Mouse (Mus musculus): ENCODE results near the gene Nap1l4.
A peak's percentile ranks its signal among the peaks of the same experiment; 100 is the strongest.
"Not testable (repeated sequence)": the region's sequence is repeated elsewhere in the genome, so short reads cannot be mapped to it uniquely, and the experiment has no call there.

The Nap1l4 gene

GRCm38 (mm10) chr7:143548976-143549457 is at the start of gene Nap1l4:
Gene Nap1l4 (minus strand): TSS chr7:143549106.
- peak; percentile 99 for DNase-seq (ENCODE audit: low read depth, low spot score)

GRCm38 (mm10) chr7:143594865-143595264 is 46.0 kb upstream of the Nap1l4 start:
- no peak for DNase-seq (ENCODE audit: low read depth, low spot score)

- DNase-seq (ENCODE audit: low read depth, low spot score), result no peak
Observed at GRCm38 (mm10) chr7:143592255-143592654, 43.3 kb upstream of the Nap1l4 start.

DNA sequence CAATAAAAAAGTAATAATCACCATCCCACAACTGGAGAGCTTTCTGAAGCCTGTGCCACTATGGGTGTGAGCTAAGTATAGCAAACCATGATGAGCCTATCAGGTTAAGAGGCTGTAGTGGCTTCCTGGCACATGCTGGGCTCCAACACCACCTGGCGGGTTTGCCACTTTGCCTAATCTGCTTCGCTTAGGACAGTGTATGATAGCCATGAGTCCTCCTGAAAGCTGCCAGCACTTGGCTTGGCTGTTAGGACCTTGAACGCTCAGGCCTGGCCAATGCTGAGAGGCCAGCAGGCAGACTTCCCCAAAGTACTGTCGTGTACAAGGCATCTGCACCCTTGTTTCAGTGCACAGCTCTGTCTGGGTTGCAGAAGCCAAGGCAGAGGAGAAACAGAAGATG is 39.1 kb upstream of the Nap1l4 start:
- DNase-seq (ENCODE audit: low read depth, low spot score), result no peak

- DNase-seq (ENCODE audit: low read depth, low spot score), result no peak
Observed at GRCm38 (mm10) chr7:143587586-143587985, 38.7 kb upstream of the Nap1l4 start.

DNA sequence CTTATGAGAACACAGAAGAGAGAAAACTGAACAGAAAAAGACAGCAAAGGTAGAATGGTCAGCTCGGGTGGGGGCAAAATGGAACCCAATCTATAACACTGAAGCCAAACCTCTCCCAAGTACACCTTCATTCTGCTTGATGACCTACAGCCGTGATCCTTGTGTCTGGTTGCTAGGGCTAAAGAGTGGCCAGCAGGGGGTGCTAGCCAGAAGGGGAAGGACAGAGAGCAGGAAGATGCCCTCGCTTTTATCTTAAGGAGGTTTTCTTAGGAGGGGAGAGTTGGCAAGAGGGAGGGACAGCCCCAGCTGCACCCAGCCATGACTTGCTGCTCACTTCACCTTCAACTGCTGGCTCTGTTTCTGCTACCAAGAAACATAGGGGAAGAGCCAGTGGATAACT is 35.0 kb upstream of the Nap1l4 start:
- DNase-seq (ENCODE audit: low read depth, low spot score), result peak; percentile 78

DNA sequence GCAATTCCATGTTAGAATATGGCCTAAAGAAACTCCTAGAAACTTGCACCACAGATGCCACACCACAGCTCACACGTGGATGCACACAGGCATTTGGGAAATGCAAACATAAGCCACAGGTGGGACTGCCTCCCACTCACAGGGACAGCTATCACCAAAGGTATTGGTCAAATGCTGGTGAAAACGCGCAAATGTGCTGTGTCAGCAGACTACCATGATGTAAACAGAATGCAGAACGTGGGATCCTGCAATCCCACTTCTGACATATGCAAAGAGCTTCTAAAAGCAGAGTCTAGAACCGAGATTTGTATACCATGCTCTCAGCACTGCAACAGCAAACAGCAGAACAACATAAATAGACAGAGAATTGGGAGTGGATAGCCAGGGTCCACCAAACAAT is 34.1 kb upstream of the Nap1l4 start:
- DNase-seq (ENCODE audit: low read depth, low spot score), result no peak

DNA sequence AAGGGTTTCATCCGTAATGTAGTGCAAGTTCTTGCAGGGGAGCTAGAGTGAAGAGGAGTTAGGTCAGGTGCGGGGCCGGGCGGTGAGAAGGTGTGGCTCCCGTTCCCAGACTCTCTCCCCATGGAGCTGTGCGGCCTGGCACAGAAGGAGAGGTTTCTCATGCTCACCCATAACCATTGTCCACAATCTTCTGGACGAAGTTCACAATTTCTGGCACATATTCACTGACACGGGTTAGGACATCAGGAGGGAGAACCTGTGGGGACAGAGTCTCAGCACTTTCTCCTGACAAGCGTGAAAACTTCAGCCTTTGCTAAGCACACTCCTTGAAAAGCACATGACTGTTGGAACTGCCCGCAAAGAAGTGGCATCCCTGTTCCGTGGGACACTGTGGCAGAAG is 26.8 kb upstream of the Nap1l4 start:
- no peak for DNase-seq (ENCODE audit: low read depth, low spot score)

DNA sequence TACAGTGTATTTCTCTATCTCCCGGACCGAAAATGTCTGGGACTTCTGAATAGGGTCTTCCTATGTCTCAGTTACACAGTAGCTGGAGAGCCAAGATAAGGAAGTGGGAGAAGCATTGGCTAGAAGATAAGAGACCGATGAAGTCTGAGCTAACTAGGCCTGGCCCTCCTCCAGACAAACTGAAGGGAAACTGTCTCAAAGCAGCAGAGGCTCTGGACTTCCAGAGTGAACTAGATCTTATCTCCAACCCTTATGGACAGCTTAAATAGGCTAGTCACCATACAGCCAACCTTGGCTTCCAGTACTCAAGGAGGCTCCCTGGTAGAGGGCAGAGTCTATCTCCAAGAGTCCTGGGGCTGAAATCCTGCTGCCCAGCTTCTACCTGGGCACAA is 16.7 kb upstream of the Nap1l4 start:
- DNase-seq (ENCODE audit: low read depth, low spot score), result no peak

GRCm38 (mm10) chr7:143565015-143565647 is 16.2 kb upstream of the Nap1l4 start:
- no peak for DNase-seq (ENCODE audit: low read depth, low spot score)

DNA sequence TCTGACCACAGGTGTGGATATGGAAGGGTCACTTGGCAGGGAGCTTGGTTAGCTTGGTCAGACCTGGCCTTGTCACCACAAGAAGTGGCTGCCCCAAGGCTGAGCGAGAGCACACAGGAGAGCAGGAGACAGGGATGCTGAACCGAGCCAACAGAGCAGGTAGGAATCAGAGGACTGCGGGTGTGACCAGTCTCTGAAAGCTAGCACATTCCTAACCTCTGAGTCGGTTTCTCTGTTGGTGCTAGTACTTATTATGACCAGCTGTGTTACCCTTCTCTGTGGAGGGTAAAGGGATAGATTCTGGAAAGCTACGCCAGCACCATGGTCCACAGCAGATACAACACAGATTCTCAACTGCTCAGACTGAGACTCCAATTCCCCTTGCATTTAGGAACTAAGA is 14.9 kb upstream of the Nap1l4 start:
- DNase-seq (ENCODE audit: low read depth, low spot score), result no peak

DNA sequence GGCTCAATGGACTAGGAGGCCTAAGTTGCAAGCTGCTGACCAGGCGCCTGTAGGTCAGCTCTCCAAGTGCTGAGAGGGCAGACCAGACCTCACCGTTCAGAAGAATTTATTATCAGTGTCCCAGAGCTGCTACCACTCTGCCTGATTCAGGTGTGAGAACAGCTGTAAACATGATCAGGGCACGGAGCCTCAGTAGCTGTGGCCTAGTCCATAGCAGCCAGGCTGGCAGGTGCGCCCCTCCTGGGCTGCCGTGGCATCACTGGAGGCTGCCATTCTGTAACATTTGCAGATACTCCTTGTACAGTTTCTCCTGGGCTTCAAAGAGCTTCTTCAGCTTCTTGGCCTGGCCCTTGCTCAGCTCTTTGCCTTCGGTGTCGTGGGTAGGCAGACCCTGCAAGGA is 8.7 kb upstream of the Nap1l4 start:
- no peak for DNase-seq (ENCODE audit: low read depth, low spot score)

DNA sequence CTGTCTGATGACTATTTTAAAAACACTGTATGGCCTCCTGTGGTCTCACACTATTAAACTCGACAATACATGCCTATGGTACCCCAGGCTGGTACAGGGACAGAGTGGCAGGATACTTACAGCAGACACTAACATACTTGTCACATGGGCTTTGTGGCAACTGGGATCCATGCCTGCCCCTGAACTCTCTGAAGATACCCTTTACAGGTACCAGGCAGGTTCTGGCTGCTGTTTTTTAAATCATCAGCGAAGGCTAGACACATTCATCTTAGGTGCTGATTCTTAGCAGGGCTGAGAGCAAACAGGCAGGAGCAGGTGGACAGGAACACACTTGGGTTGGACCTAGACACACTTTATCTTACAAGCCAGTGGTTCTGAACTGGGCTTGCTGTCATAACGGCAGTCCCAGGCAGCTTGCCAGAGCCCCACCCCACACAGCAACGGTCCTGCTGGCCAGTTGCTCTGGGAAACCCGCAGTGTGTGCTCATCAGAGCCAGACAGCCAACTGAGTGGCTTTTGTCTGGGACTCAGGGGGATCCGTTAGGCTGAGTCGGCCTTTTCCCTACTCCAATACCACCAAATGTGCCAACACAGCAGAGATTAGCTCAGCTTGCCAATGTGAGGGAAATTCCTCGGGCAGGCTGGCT is 8.2 kb upstream of the Nap1l4 start:
- DNase-seq (ENCODE audit: low read depth, low spot score), result no peak

GRCm38 (mm10) chr7:143549588-143550220 is 798 bp upstream of the Nap1l4 start:
- no peak for DNase-seq (ENCODE audit: low read depth, low spot score)

DNA sequence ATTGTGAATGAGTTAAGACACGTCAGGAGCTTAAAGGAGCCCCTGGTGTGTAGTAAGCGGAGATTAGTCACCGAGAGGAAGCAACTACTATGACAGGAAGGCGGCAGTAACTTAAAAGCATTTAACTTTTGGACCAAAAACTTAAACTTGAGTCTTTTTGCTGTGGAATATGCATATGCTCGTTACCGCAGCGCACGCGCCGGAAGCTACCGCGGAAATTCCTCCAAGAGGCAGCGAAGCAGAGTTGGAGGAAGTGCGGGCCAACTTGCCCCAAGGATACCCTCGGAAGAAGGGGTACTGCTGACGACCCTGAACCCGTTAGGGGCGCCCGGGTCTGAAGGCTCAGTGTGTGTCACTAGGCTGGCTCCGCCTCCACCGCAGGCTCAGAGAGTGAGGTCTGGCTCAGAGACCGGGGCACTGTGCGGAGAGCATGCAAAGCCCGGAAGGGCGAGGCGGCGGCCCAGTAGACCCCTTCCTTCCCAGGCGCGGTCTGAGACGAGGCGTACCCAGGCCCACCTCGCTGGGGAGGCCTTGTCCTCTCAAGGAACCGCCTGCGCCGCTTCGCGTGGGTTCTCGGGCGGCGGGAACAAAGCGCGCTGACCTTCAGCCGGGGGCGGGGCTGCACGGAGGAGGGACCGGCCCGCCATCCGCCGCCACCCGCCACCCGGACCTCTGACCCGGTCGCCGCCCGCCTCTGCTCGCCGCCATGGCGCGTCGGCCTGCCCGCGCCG is 510 bp downstream of the Nap1l4 start:
- DNase-seq (ENCODE audit: low read depth, low spot score), result peak; percentile 89

DNA sequence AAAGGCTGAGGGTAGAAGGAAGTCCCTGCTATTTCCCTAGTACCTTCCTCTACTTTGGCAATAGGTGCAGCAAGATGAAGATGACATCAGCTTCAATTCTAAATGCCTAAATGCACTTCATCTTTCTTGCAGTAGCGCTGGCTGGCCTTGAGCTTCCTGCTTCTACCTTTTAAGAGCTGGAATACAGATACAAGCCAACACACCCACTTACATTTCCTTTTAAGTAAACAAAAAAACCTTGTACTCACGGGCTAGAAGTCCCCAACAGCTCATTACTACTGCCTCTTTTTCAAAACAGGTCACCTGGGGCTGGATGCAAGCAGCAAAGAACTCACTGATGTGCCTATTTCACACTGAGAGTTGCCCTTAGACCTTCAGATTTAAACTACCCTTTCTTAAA is 2.4 kb downstream of the Nap1l4 start:
- peak; percentile 57 for DNase-seq (ENCODE audit: low read depth, low spot score)

DNA sequence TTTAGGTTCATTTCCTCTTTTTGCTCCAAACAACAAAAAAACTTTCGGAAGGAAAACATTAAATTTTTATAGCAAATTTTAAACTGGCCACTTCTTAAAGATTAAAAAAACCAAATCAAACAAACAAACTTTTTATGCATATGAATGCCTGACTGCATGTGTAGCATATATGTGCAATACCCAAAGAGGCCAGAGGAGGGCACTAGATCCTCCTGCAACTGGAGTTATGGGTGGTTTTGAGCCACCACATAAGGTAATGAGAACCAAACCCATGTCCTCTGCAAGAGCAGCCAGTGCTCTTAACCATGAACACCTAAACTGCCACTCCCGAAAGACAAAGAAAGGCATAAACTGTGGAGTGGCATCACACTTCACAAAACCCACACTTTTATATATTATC is 4.5 kb downstream of the Nap1l4 start:
- DNase-seq (ENCODE audit: low read depth, low spot score), result peak; percentile 56

DNA sequence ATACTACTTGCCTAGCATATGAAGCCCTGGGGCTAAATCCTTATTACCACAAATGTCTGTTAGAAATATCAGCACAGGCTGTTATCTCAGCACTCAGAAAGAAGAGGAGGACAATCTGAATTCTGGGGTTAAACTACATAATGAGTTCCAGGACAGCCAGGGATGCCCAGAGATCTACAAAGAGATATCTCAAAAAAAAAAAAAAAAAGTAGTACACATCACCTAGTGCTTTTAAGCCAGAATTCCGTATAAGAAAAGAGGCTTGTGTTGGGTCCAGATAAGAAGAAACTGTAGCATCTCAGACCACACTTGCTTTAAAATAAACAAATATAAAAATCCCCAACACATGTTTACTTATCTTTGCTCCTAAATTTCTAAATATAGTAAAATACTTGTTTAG is 10.2 kb downstream of the Nap1l4 start:
- no peak for DNase-seq (ENCODE audit: low read depth, low spot score)

DNA sequence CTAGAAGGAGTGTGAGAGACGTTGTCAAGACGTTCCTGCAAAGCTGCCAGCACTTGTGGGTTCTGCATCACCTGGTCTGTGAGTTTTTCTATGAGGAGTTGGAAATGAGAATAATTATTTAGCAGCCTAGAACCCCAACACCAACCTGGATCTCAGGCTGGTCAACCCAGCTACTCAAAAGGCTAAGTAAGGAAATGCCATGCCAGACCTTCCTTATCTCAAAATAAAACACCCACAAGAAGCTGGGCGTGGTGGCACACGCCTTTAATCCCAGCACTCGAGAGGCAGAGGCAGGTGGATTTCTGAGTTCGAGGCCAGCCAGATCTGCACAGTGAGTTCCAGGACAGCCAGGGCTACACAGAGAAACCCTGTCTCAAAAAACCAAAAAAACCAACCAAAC is 10.7 kb downstream of the Nap1l4 start:
- DNase-seq (ENCODE audit: low read depth, low spot score), result not testable (repeated sequence)

DNA sequence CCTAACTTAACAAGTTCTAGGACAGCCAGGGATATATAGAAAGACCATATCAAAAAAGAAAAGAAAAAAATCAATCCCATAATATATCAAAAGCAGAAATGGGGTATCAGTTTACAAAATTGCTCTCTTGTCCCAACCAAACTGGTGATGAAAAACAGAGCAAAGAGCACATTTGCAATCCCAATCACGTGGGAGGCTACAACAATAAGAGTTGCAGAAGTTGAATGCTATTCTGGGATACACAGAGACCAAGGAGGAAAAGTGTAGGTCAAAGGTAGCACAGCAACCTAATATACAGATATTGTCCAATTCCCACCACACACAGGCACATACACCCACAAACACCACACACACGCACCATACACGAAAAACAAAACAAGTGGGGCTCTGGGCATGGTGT is 12.7 kb downstream of the Nap1l4 start:
- DNase-seq (ENCODE audit: low read depth, low spot score), result no peak

GRCm38 (mm10) chr7:143533284-143533683 is 15.6 kb downstream of the Nap1l4 start:
- DNase-seq (ENCODE audit: low read depth, low spot score), result no peak

GRCm38 (mm10) chr7:143532410-143532809 is 16.5 kb downstream of the Nap1l4 start:
- DNase-seq (ENCODE audit: low read depth, low spot score), result no peak

All from CD4-positive helper T cell, adult 2 months (primary cell).